Comparison of ENCODE assay signal across 27 mouse cellular contexts in genomic region chr14:20291391-20291790, GRCm38 (mm10). TPM values are rescaled to one million over a fixed set of nuclear protein-coding genes. Genes with fewer than 3 reads are reported as not detected.
DNase-seq lines count a peak whose midpoint lies in the region; ATAC-seq lines count a peak whose summit lies in the region.
"Had no signal": no experiment of that assay in that cellular context is flagged by ENCODE, and none has a peak within 500 bp of the region (broad histone marks: within the 10 kb centered on the region; RNA-seq: fewer than 3 reads in every experiment).

No protein-coding gene starts in this region.

- no peaks in the 10 kb centered on the region for H3K9me3 ChIP-seq in intestine, embryonic 16.5 days (ENCODE audit: control insufficient read depth, low read length)
- H3K9me3 ChIP-seq in intestine, embryonic 15.5 days = no peaks in the 10 kb centered on the region
- H3K9me3 ChIP-seq: embryonic facial prominence, embryonic 10.5 days; G1E; heart, embryonic 10.5 days; hindbrain, embryonic 13.5 days had no signal

- WGBS in intestine, embryonic 16.5 days = 50% methylated on average over 4 of the region's 4 CpGs
- 52% methylated on average over 4 of the region's 4 CpGs for WGBS in intestine, embryonic 15.5 days

- H3K36me3 ChIP-seq in intestine, embryonic 16.5 days (ENCODE audit: control insufficient read depth, insufficient read depth, low read length) = no peaks in the 10 kb centered on the region
- H3K36me3 ChIP-seq in intestine, embryonic 15.5 days = no peaks in the 10 kb centered on the region
- H3K36me3 ChIP-seq: embryonic facial prominence, embryonic 10.5 days; heart, embryonic 10.5 days; hindbrain, embryonic 13.5 days had no signal

- no peak overlapping the region for H3K4me3 ChIP-seq in intestine, embryonic 16.5 days (ENCODE audit: low read length)
- H3K4me3 ChIP-seq in intestine, embryonic 15.5 days (replicated peaks) = no peak overlapping the region
- H3K4me3 ChIP-seq: embryonic facial prominence, embryonic 10.5 days; heart, embryonic 10.5 days; hindbrain, embryonic 13.5 days had no signal

- H3K4me1 ChIP-seq in intestine, embryonic 16.5 days (ENCODE audit: control insufficient read depth, insufficient read depth, low read length) = peaks cover 4% of the 10 kb centered on the region; the same call in 1 of the 2 replicates
- H3K4me1 ChIP-seq in intestine, embryonic 15.5 days (replicated peaks) = no peaks in the 10 kb centered on the region

- no peak overlapping the region for H3K4me2 ChIP-seq in intestine, embryonic 16.5 days (ENCODE audit: low read depth, low read length)
- H3K4me2 ChIP-seq in intestine, embryonic 15.5 days (replicated peaks) = no peak overlapping the region
- H3K4me2 ChIP-seq: hindbrain, embryonic 13.5 days had no signal

- H3K9ac ChIP-seq in intestine, embryonic 16.5 days (ENCODE audit: low read depth, low read length) = peak overlapping the region; percentile 26; the same call in 1 of the 2 replicates
- no peak overlapping the region for H3K9ac ChIP-seq in intestine, embryonic 15.5 days
- H3K9ac ChIP-seq: hindbrain, embryonic 13.5 days had no signal

- peak; percentile 8 for DNase-seq in cerebellum, adult 9-11 months
- DNase-seq in cerebellum, adult 9-10 months = no peak
- peak; percentile 29 for DNase-seq in urinary bladder, postnatal 14 days (ENCODE audit: low spot score)
- no peak for DNase-seq in urinary bladder, adult 2 months (ENCODE audit: low spot score)
- peak; percentile 78 for DNase-seq in fat pad, adult 2 months (ENCODE audit: extremely low read depth, low read depth, low spot score)
- DNase-seq in gastrocnemius, adult 18-20 months (ENCODE audit: low spot score) = no peak
- DNase-seq: adrenal gland, adult 2 months; adrenal gland, postnatal 25 days; B cell, adult 2 months; cerebellum, adult 11-12 months; cerebellum, postnatal 10 days; gastrocnemius, postnatal 36 days; heart, adult 18-20 months; heart, postnatal 10 days had no signal

- no peak for ATAC-seq in intestine, embryonic 16.5 days
- ATAC-seq in intestine, embryonic 15.5 days = no peak
- ATAC-seq: CD4-positive, CD25-positive, alpha-beta regulatory T cell, adult 4 months; hindbrain, postnatal 0 days; Patski had no signal

- H3K27me3 ChIP-seq in intestine, embryonic 16.5 days (replicated peaks; ENCODE audit: control insufficient read depth, insufficient read depth, low read length) = no peaks in the 10 kb centered on the region
- H3K27me3 ChIP-seq in intestine, embryonic 15.5 days (replicated peaks) = no peaks in the 10 kb centered on the region
- H3K27me3 ChIP-seq: hindbrain, embryonic 13.5 days; Patski had no signal

- no peak overlapping the region for H3K27ac ChIP-seq in intestine, embryonic 16.5 days (ENCODE audit: low read length)
- no peak overlapping the region for H3K27ac ChIP-seq in intestine, embryonic 15.5 days
- H3K27ac ChIP-seq: embryonic facial prominence, embryonic 10.5 days; heart, embryonic 10.5 days; hindbrain, embryonic 13.5 days; hindbrain, postnatal 0 days had no signal

RNA-seq across cellular contexts. Expression of gene Nudt13, which starts 3.1 kb away (rescaled TPM):
- 15.7 and 16.8 TPM in 2 replicates for polyA plus RNA-seq in intestine, embryonic 16.5 days (2015; fragmentation: Nextera tagmentation; extraction: Ambion mirVana)
- polyA plus RNA-seq in intestine, embryonic 15.5 days (2015; fragmentation: Nextera tagmentation; extraction: Ambion mirVana) = 15.8 and 17.8 TPM in 2 replicates
- polyA plus RNA-seq in urinary bladder, adult 2 months (2012; rRNA removed) = 39.0 and 48.2 TPM in 2 replicates
- 10 to 100 TPM; 29.7 to 32.8 TPM for total RNA-seq in gastrocnemius, adult 18-20 months (2021)

RNA-seq across cellular contexts. Expression of gene Kcnk16, which starts 22.4 kb away (rescaled TPM):
- polyA plus RNA-seq in intestine, embryonic 16.5 days (2015; fragmentation: Nextera tagmentation; extraction: Ambion mirVana) = 5.6 and 5.7 TPM in 2 replicates
- 6.0 and 11.0 TPM in 2 replicates for polyA plus RNA-seq in intestine, embryonic 15.5 days (2015; fragmentation: Nextera tagmentation; extraction: Ambion mirVana)
- 0.14 TPM in 1 of 2 replicates, not detected in the other for polyA plus RNA-seq in urinary bladder, adult 2 months (2012; rRNA removed)
- total RNA-seq in gastrocnemius, adult 18-20 months (2021) = not detected
- total RNA-seq: adrenal gland, adult 2 months; adrenal gland, postnatal 25 days; gastrocnemius, adult 8-10 months; gastrocnemius, postnatal 36 days; heart, adult 18-20 months; heart, postnatal 10 days; hematopoietic stem cell, adult 5-6 weeks; hindbrain, postnatal 0 days had no signal
- polyA plus RNA-seq: adrenal gland, adult 2 months; CD4-positive, CD25-positive, alpha-beta regulatory T cell, adult 4 months; forebrain, embryonic 11.5 days; G1E; heart, embryonic 14.5 days; hindbrain, embryonic 13.5 days; hindbrain, postnatal 0 days; Patski had no signal

RNA-seq across cellular contexts. Expression of gene Ecd, which starts 56.5 kb away (rescaled TPM):
- polyA plus RNA-seq in intestine, embryonic 16.5 days (2015; fragmentation: Nextera tagmentation; extraction: Ambion mirVana) = 42.5 and 46.9 TPM in 2 replicates
- 44.1 and 45.9 TPM in 2 replicates for polyA plus RNA-seq in intestine, embryonic 15.5 days (2015; fragmentation: Nextera tagmentation; extraction: Ambion mirVana)
- 24.8 and 25.6 TPM in 2 replicates for polyA plus RNA-seq in urinary bladder, adult 2 months (2012; rRNA removed)
- 10 to 100 TPM; 33.1 to 36.1 TPM for total RNA-seq in gastrocnemius, adult 18-20 months (2021)

RNA-seq across cellular contexts. Expression of gene Fam149b, which starts 56.6 kb away (rescaled TPM):
- polyA plus RNA-seq in intestine, embryonic 16.5 days (2015; fragmentation: Nextera tagmentation; extraction: Ambion mirVana) = 24.8 and 25.6 TPM in 2 replicates
- polyA plus RNA-seq in intestine, embryonic 15.5 days (2015; fragmentation: Nextera tagmentation; extraction: Ambion mirVana) = 29.0 and 31.1 TPM in 2 replicates
- 41.3 and 43.4 TPM in 2 replicates for polyA plus RNA-seq in urinary bladder, adult 2 months (2012; rRNA removed)
- 10 to 100 TPM; 19.8 to 21.3 TPM for total RNA-seq in gastrocnemius, adult 18-20 months (2021)

Comparison
In these comparisons a context has a peak if more than half of its experiments do, and no peak if none do; other contexts are left out.
1. DNase-seq: peak in cerebellum, adult 9-11 months (single experiment), urinary bladder, postnatal 14 days (single experiment) and fat pad, adult 2 months (single experiment); none in cerebellum, adult 9-10 months (single experiment), urinary bladder, adult 2 months (single experiment) and gastrocnemius, adult 18-20 months (single experiment).